Mouse (Mus musculus) intestine, postnatal 0 days (tissue): ENCODE data around the gene Olfr429. TPM values are rescaled to one million over a fixed set of nuclear protein-coding genes. Genes with fewer than 3 reads are reported as not detected.

Experiments
- ATAC-seq: fragments of 200-750 bp; cut with Nextera tagmentation; 2 replicates; pipeline ENCODE4 v1.8.0; 2017; ENCODE audit warnings: mild to moderate bottlenecking, moderate TSS enrichment, moderate library complexity
- H3K27ac ChIP-seq: fragments of 300-500 bp; sonication (generic); 2 replicates; pipeline ENCODE4 v1.5.1; 2014; ENCODE audit warnings: mild to moderate bottlenecking, low read depth, low read length, moderate library complexity
- H3K27me3 ChIP-seq: fragments of 300-500 bp; sonication (generic); replicated peaks from 2 replicates; pipeline ENCODE4 v1.6.1; 2014; ENCODE audit warnings: low read length, mixed read lengths; ENCODE audit not compliant: control insufficient read depth, insufficient read depth
- H3K36me3 ChIP-seq: fragments of 300-500 bp; sonication (generic); 2 replicates; pipeline ENCODE4 v1.6.1; 2014; ENCODE audit warnings: mild to moderate bottlenecking, moderate library complexity; ENCODE audit not compliant: control insufficient read depth, insufficient read depth
- H3K4me1 ChIP-seq: fragments of 300-500 bp; sonication (generic); replicated peaks from 2 replicates; pipeline ENCODE4 v1.6.1; 2014; ENCODE audit warnings: antibody characterized with exemption, low read length, mixed read lengths; ENCODE audit not compliant: control insufficient read depth, insufficient read depth
- H3K4me2 ChIP-seq: fragments of 300-500 bp; sonication (generic); replicated peaks from 2 replicates; pipeline ENCODE4 v1.6.1; 2014; ENCODE audit warnings: low read depth, mild to moderate bottlenecking, moderate library complexity
- H3K4me3 ChIP-seq: fragments of 300-500 bp; sonication (generic); 2 replicates; pipeline ENCODE4 v1.5.1; 2014; ENCODE audit warnings: low read depth, low read length
- H3K9ac ChIP-seq: fragments of 300-500 bp; sonication (generic); 2 replicates; pipeline ENCODE4 v1.6.1; 2014; ENCODE audit warnings: mild to moderate bottlenecking, low read depth, low read length
- H3K9me3 ChIP-seq: fragments of 300-500 bp; sonication (generic); 2 replicates; pipeline ENCODE4 v1.6.1; 2016; ENCODE audit warnings: mixed run types; ENCODE audit not compliant: control insufficient read depth
- CTCF ChIP-seq: sonication (generic); IDR thresholded peaks from 2 replicates; pipeline ENCODE4 v1.5.1; 2016; ENCODE audit warnings: low read depth, mild to moderate bottlenecking, control low read depth, antibody characterized with exemption, moderate library complexity
- WGBS: fragments of 180-500 bp; shearing (Covaris S2); extraction: QIAGEN DNeasy Blood & Tissue Kit; methylation state at CpG from one replicate; pipeline ENCODE4 v1.1.7; 2014; 5-methylcytosine and 5-hydroxymethylcytosine counted together
- polyA plus RNA-seq: library from polyadenylated mRNA; unstranded; fragments of >200 nt; fragmentation: Nextera tagmentation; extraction: Ambion mirVana; gene quantifications from 2 replicates; pipeline ENCODE4 v1.2.1, GENCODE M21; 2015

The Olfr429 gene
- polyA plus RNA-seq, 1 experiment from 2014 or later: not detected

DNA sequence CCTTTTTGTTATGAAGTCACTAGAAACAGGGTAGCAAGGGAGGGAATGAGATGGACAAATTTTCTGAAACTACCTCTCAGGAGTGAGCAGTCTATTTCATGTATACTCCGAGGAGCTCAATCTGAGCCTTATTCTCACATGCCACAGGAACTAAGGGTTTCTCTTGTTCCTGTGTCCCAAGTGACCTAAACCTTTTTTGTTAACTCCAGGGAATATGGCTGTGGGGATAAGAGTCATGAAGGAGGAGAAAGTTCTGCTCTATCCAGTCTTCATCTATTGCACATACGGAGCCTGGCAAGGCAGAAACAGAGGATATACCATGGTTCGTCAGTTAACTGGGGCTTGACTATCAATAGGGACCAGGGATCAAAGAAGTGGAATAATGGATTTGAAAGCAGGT lies 17.8 kb upstream of the Olfr429 start, which contains the start of gene Olfr430:
Olfr430 (plus strand) TSS at position 301 of the 400 bp plus-strand sequence.
- no peaks in the 10 kb centered on the region for H3K9me3 ChIP-seq
- H3K27ac ChIP-seq: no peak within 1 kb of the TSS
- H3K4me1 ChIP-seq: no peaks in the 10 kb centered on the region
- WGBS: 92% methylated on average over 3 of the region's 3 CpGs
- H3K36me3 ChIP-seq: no peaks in the 10 kb centered on the region
- H3K4me3 ChIP-seq: no peak within 1 kb of the TSS
- no peak for ATAC-seq
- no peaks in the 10 kb centered on the region for H3K27me3 ChIP-seq
- no peak within 1 kb of the TSS for H3K9ac ChIP-seq
- no peak within 1 kb of the TSS for H3K4me2 ChIP-seq
- TF ChIP-seq CTCF: no peak

DNA sequence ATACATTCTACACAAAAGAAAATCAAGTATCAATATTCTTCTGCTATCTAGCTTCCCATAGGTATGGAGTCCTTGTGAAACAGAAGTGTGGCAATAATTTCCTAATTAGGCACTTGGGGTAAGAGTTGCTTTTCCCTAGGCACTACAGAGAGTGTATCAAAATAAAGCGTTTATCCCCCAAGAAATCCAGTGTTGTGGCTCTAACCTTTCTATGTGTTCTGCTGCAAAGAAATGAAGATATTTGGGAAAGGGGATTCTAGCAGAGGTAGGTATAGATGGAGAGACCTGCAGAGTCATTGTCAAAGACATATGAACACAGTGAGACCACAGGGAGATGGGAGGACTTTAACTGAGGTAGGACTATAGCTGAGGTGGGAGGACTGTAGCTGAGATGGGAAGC lies 12.5 kb downstream of the Olfr429 start, which contains the start of gene Olfr427:
Olfr427 (plus strand) TSS at position 301 of the 400 bp plus-strand sequence.
- no peak for ATAC-seq
- Histone ChIP-seq H3K27ac (no peak within 1 kb of the TSS), H3K4me2 (no peak within 1 kb of the TSS), H3K9me3 (no peaks in the 10 kb centered on the region), H3K4me3 (no peak within 1 kb of the TSS), H3K36me3 (no peaks in the 10 kb centered on the region), H3K4me1 (no peaks in the 10 kb centered on the region), H3K9ac (no peak within 1 kb of the TSS), H3K27me3 (no peaks in the 10 kb centered on the region)
- 83% methylated on average over 1 of the region's 1 CpGs for WGBS
- TF ChIP-seq CTCF: no peak

DNA sequence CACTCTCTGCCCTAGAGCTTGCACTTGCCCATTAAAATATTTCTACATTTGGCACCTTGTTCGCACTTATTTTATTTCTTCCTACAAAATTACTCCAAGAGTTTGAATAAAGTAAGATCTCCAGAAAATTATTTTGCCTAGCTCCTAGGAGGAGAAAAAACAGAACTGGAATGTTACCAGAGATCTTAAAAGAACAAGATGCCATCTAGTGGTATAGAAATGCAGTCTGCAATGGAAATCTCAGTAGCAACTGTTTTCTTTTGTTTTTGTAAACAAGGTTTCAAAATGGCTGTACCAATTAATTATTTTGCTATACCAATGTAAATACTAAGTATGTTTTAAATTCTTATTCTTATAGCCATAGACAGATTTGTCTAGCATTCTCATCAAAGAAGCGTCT lies 19.6 kb downstream of the Olfr429 start:
- no peaks in the 10 kb centered on the region for H3K4me1 ChIP-seq
- peak; percentile 61 for TF ChIP-seq CTCF
- WGBS: 64% methylated on average over 2 of the region's 2 CpGs
- H3K27me3 ChIP-seq: no peaks in the 10 kb centered on the region
- H3K4me3 ChIP-seq: no peak overlapping the region
- no peak overlapping the region for H3K9ac ChIP-seq
- no peak overlapping the region for H3K27ac ChIP-seq
- ATAC-seq: no peak
- H3K4me2 ChIP-seq: no peak overlapping the region
- H3K9me3 ChIP-seq: no peaks in the 10 kb centered on the region
- H3K36me3 ChIP-seq: no peaks in the 10 kb centered on the region

DNA sequence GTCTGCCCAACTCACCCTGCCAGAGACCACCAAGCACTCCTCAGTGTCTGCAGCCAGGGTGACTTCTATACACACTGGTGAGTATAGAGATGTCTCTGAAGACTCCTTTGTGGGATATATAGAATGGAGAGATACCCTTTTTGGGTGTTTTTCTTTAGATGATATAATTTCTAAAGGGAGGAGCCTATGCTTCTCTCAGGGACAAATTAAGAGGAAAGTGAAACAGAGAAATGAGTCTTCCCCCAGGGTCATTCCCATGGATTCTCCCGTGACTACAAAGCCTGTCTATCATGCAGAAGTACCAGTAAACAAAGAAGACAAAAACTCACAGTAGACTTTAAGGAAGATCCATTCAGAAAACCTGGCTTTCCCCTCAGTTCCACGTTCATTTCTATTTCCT lies 36.9 kb downstream of the Olfr429 start, which contains the start of gene Olfr231:
Olfr231 (minus strand) TSS at position 101 of the 400 bp plus-strand sequence.
- H3K9me3 ChIP-seq: no peaks in the 10 kb centered on the region
- WGBS: 52% methylated on average over 2 of the region's 2 CpGs
- ATAC-seq: no peak

DNA sequence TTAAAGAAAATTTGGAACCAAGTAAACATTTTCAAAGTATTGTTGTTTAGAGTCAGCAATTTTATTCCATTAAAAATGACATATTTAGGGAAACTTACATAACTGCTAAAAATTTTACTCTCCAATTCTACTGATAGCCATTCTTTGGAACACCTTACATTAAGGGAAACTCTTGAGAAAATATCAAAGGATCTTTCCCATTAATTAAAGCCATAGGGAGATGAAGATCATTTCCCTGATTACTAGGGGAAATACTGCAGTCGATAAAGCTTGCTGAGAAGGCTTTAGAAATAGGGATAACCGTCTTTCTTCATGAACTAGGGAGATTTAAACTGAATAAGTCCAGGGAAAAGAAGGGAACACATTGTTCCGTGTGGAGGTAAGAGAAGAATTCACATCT lies 47.1 kb downstream of the Olfr429 start, which contains the start of gene Olfr424:
Olfr424 (plus strand) TSS at position 301 of the 400 bp plus-strand sequence.
- no peak for ATAC-seq
- Histone ChIP-seq H3K9me3 (no peaks in the 10 kb centered on the region), H3K4me2 (no peak within 1 kb of the TSS)

More for the DNA sequence above, 36.9 kb downstream of the Olfr429 start, which contains the start of gene Olfr231:
- Histone ChIP-seq H3K27me3 (no peaks in the 10 kb centered on the region), H3K4me1 (no peaks in the 10 kb centered on the region), H3K4me3 (no peak within 1 kb of the TSS), H3K27ac (no peak within 1 kb of the TSS), H3K4me2 (no peak within 1 kb of the TSS), H3K9ac (no peak within 1 kb of the TSS), H3K36me3 (no peaks in the 10 kb centered on the region)
- TF ChIP-seq CTCF: no peak

DNA sequence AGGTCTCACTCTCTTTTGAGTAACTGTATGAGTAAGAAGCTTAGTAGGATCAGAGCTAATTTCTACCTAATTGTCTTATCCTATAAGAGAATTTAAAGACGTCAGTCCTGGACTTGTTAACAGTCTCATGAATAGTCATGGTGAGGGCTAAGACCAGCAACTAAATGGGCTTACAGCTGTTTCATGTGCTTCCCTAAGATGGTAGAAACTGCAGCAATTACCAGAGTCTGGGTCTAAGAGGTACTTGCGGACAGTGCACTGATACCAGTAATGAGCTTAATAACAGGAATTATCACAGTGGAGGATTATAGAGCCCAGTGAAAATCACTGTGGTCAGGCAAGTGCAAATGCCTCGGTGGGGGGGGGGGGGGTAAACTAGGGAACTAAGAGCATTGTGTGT lies 47.9 kb downstream of the Olfr429 start:
- 79% methylated on average over 3 of the region's 3 CpGs for WGBS

More for the DNA sequence above, 47.1 kb downstream of the Olfr429 start, which contains the start of gene Olfr424:
- H3K9ac ChIP-seq: no peak within 1 kb of the TSS
- H3K27me3 ChIP-seq: no peaks in the 10 kb centered on the region
- no peaks in the 10 kb centered on the region for H3K36me3 ChIP-seq
- H3K4me3 ChIP-seq: no peak within 1 kb of the TSS
- 83% methylated on average over 3 of the region's 3 CpGs for WGBS
- no peaks in the 10 kb centered on the region for H3K4me1 ChIP-seq
- no peak for TF ChIP-seq CTCF
- no peak within 1 kb of the TSS for H3K27ac ChIP-seq

More for the DNA sequence above, 47.9 kb downstream of the Olfr429 start:
- no peak for ATAC-seq
- Histone ChIP-seq H3K4me1 (no peaks in the 10 kb centered on the region), H3K9ac (no peak overlapping the region), H3K4me2 (no peak overlapping the region), H3K27ac (no peak overlapping the region), H3K9me3 (no peaks in the 10 kb centered on the region), H3K27me3 (no peaks in the 10 kb centered on the region), H3K36me3 (no peaks in the 10 kb centered on the region), H3K4me3 (no peak overlapping the region)
- no peak for TF ChIP-seq CTCF

Other genes with a start within 250 kb of the Olfr429 start
- gene Ifi211, start 171.3 kb upstream of the Olfr429 start, polyA plus RNA-seq: 1.3 and 1.6 TPM in 2 replicates
- 4.3 and 6.1 TPM in 2 replicates for gene Mndal, start 141.8 kb upstream of the Olfr429 start, polyA plus RNA-seq
- 3.7 and 5.9 TPM in 2 replicates for gene Ifi203, start 141.7 kb upstream of the Olfr429 start, polyA plus RNA-seq
- gene Ifi202b, start 101.6 kb upstream of the Olfr429 start, polyA plus RNA-seq: not detected in 2 replicates
- 1.7 and 1.9 TPM in 2 replicates for gene Ifi205, start 52.5 kb upstream of the Olfr429 start, polyA plus RNA-seq
- not detected in 2 replicates for gene Olfr433, start 43.6 kb upstream of the Olfr429 start, polyA plus RNA-seq
- not detected in 2 replicates for gene Olfr432, start 35.1 kb upstream of the Olfr429 start, polyA plus RNA-seq
- gene Olfr430, start 17.7 kb upstream of the Olfr429 start, polyA plus RNA-seq: not detected in 2 replicates
- gene Olfr427, start 12.6 kb downstream of the Olfr429 start, polyA plus RNA-seq: not detected in 2 replicates
- gene Olfr231, start 36.8 kb downstream of the Olfr429 start, polyA plus RNA-seq: not detected in 2 replicates
- not detected in 2 replicates for gene Olfr424, start 47.2 kb downstream of the Olfr429 start, polyA plus RNA-seq
- gene Olfr420, start 71.3 kb downstream of the Olfr429 start, polyA plus RNA-seq: not detected in 2 replicates
- gene Spta1, start 88.4 kb downstream of the Olfr429 start, polyA plus RNA-seq: 0.04 TPM in 1 of 2 replicates, not detected in the other
- gene Olfr419, start 167.7 kb downstream of the Olfr429 start, polyA plus RNA-seq: not detected in 2 replicates
- 71.5 and 126 TPM in 2 replicates for gene Mptx1, start 246.2 kb downstream of the Olfr429 start, polyA plus RNA-seq